Mouse (Mus musculus): ENCODE data around the gene Galnt5. TPM values are rescaled to one million over a fixed set of nuclear protein-coding genes. Genes with fewer than 3 reads are reported as not detected.

The Galnt5 gene
- polyA plus RNA-seq (2015; fragmentation: Nextera tagmentation; extraction: Ambion mirVana), result 0.35 and 0.38 TPM in 2 replicates

DNA sequence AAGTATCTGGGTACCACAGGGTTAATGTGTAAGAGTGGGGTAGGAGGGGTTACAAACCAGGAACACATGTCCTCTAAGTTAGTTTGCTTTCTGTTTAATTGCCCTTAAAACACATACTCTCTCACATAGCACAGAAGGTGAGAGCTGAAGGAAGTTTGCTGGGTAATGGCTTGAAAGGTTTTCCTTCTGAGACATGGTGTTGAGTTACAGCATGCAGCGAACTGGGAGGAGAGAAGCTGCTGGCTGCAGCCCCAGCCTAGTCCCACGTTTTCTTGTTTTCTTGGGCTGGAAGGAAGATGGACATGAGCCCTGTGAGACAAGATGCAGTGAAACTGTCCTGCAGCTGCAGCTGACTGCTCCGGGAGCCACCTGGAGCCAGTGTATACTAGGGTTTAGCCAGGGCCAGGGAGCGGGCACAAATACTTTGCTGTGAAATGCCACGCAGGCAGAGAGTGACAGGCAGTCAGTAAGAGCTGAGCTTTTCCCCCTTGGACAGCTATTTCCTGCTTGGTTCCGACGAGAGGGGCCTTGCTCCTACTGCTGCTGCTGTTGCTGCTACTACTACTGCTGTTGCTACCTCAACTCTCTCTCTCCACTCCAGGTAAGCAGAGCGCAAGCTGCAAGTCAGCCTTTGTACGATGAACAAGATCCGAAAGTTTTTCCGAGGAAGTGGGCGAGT is at the start of gene Galnt5:
Gene Galnt5 (plus strand): TSS at position 133 of the 679 bp plus-strand sequence.

DNA sequence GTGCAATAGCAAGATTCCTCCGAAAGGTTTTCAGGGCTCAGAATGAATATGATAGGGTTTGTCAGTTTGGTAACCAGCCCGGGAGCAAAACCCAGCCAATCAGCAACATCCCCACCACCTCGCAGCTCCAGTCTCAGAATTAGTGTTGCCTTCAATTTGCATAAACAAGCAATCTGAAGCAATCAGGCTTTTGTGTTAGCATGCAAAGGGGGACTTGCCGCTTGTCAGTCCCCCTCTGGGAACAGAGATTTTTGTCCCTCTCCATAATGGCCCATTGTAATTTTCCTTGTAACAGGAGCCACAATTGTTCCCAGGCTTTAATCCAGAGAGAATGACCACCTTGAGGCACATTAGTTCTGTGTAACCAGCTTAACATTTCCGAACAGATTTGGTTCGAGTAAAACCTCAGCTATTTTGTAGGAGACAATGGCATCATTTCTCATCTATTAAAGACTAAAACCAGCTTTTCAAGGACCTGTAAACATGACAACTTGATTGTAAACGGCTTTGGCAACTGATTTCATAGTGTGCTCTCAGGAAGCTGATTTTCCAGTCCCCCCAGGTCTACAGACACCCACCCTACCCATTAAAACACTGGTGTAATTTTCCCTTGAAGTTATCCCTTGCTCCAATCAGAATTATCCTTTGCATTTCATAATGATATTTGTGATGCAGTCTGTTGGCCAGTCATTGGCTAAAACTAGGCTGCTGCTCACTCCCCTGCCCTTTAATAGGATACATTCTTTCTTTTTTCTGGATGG is 55.3 kb downstream of the Galnt5 start, which contains the start of gene Ermn:
Gene Ermn (minus strand): TSS at position 44 of the 761 bp plus-strand sequence.

Other genes starting within 250 kb of the Galnt5 start
- gene Ermn, start 55.0 kb downstream of the Galnt5 start, polyA plus RNA-seq (2015; fragmentation: Nextera tagmentation; extraction: Ambion mirVana), result not detected in 2 replicates
- 4.3 and 4.6 TPM in 2 replicates for gene Cytip, start 197.6 kb downstream of the Galnt5 start, polyA plus RNA-seq (2015; fragmentation: Nextera tagmentation; extraction: Ambion mirVana)